Mouse (Mus musculus) neural tube, embryonic 13.5 days (tissue): Measurements from ENCODE around the gene 9230104L09Rik. TPM values are rescaled to one million over a fixed set of nuclear protein-coding genes. Genes with fewer than 3 reads are reported as not detected.
A peak's percentile ranks its signal among the peaks of the same experiment; 100 is the strongest.

Experiments
- ATAC-seq: fragments of 200-750 bp; cut with Nextera tagmentation; 2 replicates; pipeline ENCODE4 v1.8.0; 2017; ENCODE audit warnings: low read depth, mild to moderate bottlenecking, moderate TSS enrichment, moderate library complexity
- H3K27ac ChIP-seq: fragments of 300-500 bp; sonication (generic); replicated peaks from 2 replicates; pipeline ENCODE4 v1.5.1; 2015; ENCODE audit warnings: moderate library complexity, mild to moderate bottlenecking, inconsistent platforms
- H3K27me3 ChIP-seq: fragments of 300-500 bp; sonication (generic); 2 replicates; pipeline ENCODE4 v1.6.1; 2015; ENCODE audit warnings: mild to moderate bottlenecking, inconsistent platforms
- H3K36me3 ChIP-seq: fragments of 300-500 bp; sonication (generic); 2 replicates; pipeline ENCODE4 v1.6.1; 2015; ENCODE audit warnings: mild to moderate bottlenecking, inconsistent platforms
- H3K4me1 ChIP-seq: fragments of 300-500 bp; sonication (generic); replicated peaks from 2 replicates; pipeline ENCODE4 v1.6.1; 2015; ENCODE audit warnings: inconsistent platforms
- H3K4me2 ChIP-seq: fragments of 300-500 bp; sonication (generic); 2 replicates; pipeline ENCODE4 v1.6.1; 2015; ENCODE audit warnings: inconsistent platforms, mild to moderate bottlenecking, moderate library complexity
- H3K4me3 ChIP-seq: fragments of 300-500 bp; sonication (generic); 2 replicates; pipeline ENCODE4 v1.5.1; 2015; ENCODE audit warnings: mild to moderate bottlenecking, inconsistent platforms
- H3K9ac ChIP-seq: fragments of 300-500 bp; sonication (generic); 2 replicates; pipeline ENCODE4 v1.6.1; 2015; ENCODE audit warnings: moderate library complexity, mild to moderate bottlenecking, inconsistent platforms
- H3K9me3 ChIP-seq: fragments of 300-500 bp; sonication (generic); 2 replicates; pipeline ENCODE4 v1.6.1; 2016; ENCODE audit warnings: inconsistent platforms
- WGBS: fragments of 180-500 bp; shearing (Covaris S2); methylation state at CpG from one replicate; pipeline ENCODE4 v1.1.7; 2015; 5-methylcytosine and 5-hydroxymethylcytosine counted together
- polyA plus RNA-seq: library from polyadenylated mRNA; unstranded; fragments of >200 nt; fragmentation: Nextera tagmentation; extraction: Ambion mirVana; gene quantifications from 2 replicates; pipeline ENCODE4 v1.2.1, GENCODE M21; 2015

The 9230104L09Rik gene
- polyA plus RNA-seq, result not detected in 2 replicates

DNA sequence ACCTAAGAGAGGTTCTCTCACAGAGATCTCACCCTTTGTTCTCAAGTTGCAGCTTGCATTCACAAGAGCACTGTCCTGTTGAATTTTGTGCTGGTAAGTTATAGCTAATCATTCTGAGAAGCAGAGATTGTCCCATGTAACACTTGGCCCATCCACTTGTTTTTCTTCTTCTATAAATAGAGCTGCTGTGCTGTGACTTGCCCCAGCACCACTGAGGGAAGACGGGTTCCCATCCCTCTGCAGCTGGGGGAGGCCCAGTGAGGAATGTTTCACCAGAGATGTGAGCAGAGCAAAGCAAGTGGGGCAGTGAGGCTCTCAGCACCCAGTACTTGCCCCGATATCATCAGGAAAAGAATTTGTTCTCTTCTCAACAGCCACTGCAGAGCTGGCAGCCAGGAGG lies at the start of gene 9230104L09Rik:
TSS of gene 9230104L09Rik (minus strand) at position 73 of the 400 bp plus-strand sequence.
- Histone ChIP-seq H3K9ac (no peak within 1 kb of the TSS), H3K27ac (no peak within 1 kb of the TSS), H3K4me3 (no peak within 1 kb of the TSS), H3K36me3 (no peaks in the 10 kb centered on the region), H3K9me3 (no peaks in the 10 kb centered on the region), H3K4me2 (no peak within 1 kb of the TSS), H3K27me3 (no peaks in the 10 kb centered on the region), H3K4me1 (no peaks in the 10 kb centered on the region)
- 70% methylated on average over 2 of the region's 2 CpGs for WGBS
- no peak for ATAC-seq

DNA sequence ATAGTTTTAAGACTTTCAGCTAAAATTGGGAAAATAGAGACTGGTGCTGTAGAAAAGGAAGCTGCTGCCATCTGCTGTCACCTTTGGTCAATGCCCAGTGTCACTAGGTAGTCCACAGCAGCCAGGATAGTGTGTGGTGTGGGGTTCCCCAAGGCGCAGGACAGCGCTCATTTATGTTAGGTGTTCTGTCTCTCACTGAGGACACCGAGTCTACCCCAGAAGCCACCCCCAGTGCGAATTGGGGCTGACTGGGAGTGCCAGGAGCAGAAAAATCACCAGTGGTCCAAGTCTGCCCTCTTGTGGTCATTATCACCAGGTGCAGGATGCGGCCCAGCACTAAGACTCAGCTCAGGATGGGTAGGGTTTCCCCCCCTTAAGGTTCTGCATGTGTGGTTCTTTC lies 37.4 kb upstream of the 9230104L09Rik start:
- Histone ChIP-seq H3K4me1 (no peaks in the 10 kb centered on the region), H3K36me3 (no peaks in the 10 kb centered on the region), H3K9ac (no peak overlapping the region), H3K27me3 (no peaks in the 10 kb centered on the region), H3K9me3 (no peaks in the 10 kb centered on the region), H3K4me2 (0 out of 2 replicates have a peak overlapping the region, but pooled peaks have one; percentile 33), H3K4me3 (no peak overlapping the region), H3K27ac (no peak overlapping the region)
- 15% methylated on average over 5 of the region's 5 CpGs for WGBS
- ATAC-seq, result peak; percentile 69; the same call in 1 of the 2 replicates

DNA sequence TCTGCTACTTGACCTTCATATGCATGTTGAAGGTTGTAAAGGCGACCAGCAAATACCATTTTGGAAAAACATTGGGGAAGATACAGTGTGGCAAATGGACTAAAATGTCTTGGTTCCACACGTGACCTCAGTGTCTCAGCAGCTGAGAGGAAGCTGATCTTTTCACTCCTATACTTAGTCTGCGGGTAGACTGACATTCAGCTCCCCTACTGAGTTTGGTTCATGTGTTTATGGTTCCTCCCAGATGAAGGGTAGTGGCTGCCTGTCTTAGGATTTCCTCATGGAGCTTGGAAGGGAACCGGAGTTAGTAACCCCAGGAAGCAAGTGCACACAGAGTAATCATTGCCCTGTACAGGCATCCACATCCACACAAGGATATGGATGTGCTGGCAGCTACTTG lies 35.5 kb upstream of the 9230104L09Rik start:
- H3K36me3 ChIP-seq, result no peaks in the 10 kb centered on the region
- H3K27me3 ChIP-seq, result no peaks in the 10 kb centered on the region
- no peak overlapping the region for H3K4me2 ChIP-seq
- no peak overlapping the region for H3K27ac ChIP-seq
- no peak overlapping the region for H3K4me3 ChIP-seq
- H3K9ac ChIP-seq, result no peak overlapping the region
- H3K4me1 ChIP-seq, result no peaks in the 10 kb centered on the region
- H3K9me3 ChIP-seq, result no peaks in the 10 kb centered on the region
- ATAC-seq, result no peak
- WGBS, result 50% methylated on average over 4 of the region's 4 CpGs

DNA sequence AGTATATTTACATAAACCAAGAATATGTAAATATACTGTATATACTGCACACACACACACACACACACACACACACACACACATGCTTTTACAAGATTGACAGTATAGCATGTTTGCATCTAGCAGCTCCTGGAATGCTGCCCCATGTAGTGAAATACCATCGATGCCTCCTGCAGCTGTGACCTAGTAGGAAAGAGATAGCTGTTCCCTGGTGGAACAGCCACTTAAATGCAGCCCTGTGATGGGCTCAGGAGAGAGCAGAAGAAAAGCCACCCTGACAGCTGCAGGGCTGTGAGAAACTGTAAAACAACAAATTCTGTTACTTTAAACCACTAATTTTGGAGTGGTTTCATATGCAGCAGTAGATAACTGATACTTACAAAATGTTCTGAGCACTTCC lies 31.4 kb upstream of the 9230104L09Rik start:
- Histone ChIP-seq H3K36me3 (no peaks in the 10 kb centered on the region), H3K4me1 (no peaks in the 10 kb centered on the region), H3K4me3 (no peak overlapping the region), H3K27ac (no peak overlapping the region), H3K27me3 (no peaks in the 10 kb centered on the region), H3K9ac (no peak overlapping the region), H3K9me3 (no peaks in the 10 kb centered on the region), H3K4me2 (no peak overlapping the region)
- 82% methylated on average over 1 of the region's 1 CpGs for WGBS
- no peak for ATAC-seq

DNA sequence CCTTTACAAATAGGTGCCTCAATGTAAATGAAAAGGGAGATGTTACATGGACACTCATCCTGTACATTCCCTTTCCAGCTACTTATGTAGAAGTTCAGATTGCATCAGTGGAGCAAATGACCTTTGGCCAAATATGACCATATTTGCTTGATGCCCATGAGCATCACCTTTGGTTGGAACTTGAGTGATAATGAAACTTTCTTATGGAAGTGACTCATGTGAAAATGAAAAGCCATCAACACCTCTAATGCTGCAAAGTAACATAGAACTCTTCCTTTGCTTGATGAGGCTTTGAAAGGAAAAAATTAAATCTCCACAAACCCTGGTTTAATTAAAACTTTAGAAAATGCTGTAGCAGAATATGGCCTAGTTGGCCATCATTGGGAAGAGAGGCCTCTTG lies 28.3 kb upstream of the 9230104L09Rik start:
- H3K9ac ChIP-seq, result no peak overlapping the region
- no peak overlapping the region for H3K4me3 ChIP-seq
- no peaks in the 10 kb centered on the region for H3K9me3 ChIP-seq
- ATAC-seq, result no peak
- H3K4me2 ChIP-seq, result no peak overlapping the region
- H3K27ac ChIP-seq, result no peak overlapping the region
- H3K27me3 ChIP-seq, result no peaks in the 10 kb centered on the region
- H3K4me1 ChIP-seq, result no peaks in the 10 kb centered on the region; the same call in 1 of the 2 replicates
- H3K36me3 ChIP-seq, result no peaks in the 10 kb centered on the region

DNA sequence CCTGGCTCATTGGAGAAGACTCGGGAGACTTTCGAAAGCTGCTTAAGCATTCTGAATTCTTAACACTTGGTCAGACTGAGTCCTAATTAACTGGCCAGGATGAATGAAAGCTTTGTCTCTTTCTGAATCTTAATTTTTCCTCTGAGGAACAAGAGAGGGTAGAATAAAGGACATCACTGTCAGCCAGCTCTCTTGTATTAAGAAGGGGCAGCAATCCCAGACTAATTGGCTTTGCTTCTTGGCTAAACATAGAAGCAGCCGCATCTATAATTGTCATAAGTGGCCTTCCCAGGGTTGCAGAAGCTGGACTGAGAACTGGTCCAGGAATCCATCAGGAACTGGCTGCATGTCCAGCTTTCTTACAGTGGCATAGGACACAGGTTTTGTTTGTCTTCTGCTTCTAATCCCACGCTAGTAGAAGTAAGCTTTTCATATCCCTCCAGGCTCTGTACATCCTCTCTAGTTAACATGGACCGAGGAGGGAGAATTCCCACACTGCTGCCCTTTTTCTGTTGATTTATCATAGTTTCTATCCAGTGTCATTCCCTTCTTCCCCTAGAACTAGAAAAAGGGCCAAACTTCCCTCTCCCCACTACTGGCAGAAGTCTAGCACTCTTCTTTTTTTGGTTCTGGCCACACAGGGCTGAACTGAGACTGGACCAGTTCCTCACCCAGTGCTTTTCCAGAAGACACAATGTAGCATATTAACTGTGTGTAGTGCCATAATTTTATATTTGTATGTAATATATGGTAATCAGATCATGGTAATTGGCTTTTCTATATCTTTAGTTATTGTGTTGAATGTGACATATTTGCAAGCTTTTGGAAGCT lies 25.4 kb upstream of the 9230104L09Rik start:
- WGBS, result 34% methylated on average over 5 of the region's 5 CpGs

DNA sequence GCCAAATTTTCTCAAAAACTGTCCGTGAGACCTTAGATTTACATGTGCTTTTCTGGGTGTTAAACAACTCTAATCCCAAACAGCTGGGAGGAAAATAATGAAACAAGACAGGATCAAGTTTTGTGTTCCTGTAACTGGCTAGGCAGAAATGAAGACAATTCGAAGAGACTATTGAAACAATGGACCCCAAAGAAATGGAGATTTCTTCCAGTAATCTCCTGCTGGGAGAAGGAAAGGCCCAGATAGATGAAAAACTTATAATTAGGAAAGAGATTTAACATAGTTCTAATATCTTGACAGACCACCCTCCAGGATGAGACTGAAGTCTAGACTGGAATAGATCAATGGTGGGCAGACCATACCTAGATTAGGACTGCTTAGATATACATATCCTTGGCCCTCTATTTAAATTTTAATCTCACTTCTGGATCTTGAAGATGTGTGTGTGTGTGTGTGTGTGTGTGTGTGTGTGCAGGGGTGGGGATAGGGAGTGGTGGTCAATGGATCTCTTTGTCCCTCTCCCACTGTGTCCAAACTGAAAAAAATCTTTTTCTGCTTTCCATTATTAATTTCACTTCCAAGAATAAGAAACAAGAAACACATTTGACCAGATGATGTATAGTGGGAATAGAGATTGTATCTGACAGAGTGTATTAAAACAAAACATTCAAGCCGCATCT lies 24.6 kb upstream of the 9230104L09Rik start:
- 58% methylated on average over 3 of the region's 3 CpGs for WGBS
- Histone ChIP-seq H3K9ac (no peak overlapping the region), H3K27ac (peak overlapping the region; percentile 64; the same call in 1 of the 2 replicates), H3K36me3 (no peaks in the 10 kb centered on the region), H3K9me3 (no peaks in the 10 kb centered on the region), H3K27me3 (no peaks in the 10 kb centered on the region), H3K4me3 (no peak overlapping the region), H3K4me2 (no peak overlapping the region), H3K4me1 (no peaks in the 10 kb centered on the region; the same call in 1 of the 2 replicates)
- peak; percentile 43; the same call in 1 of the 2 replicates for ATAC-seq

More for the DNA sequence above, 25.4 kb upstream of the 9230104L09Rik start:
- peak; percentile 76 for ATAC-seq
- Histone ChIP-seq H3K9me3 (no peaks in the 10 kb centered on the region), H3K27me3 (no peaks in the 10 kb centered on the region), H3K4me1 (no peaks in the 10 kb centered on the region; the same call in 1 of the 2 replicates), H3K4me2 (no peak overlapping the region), H3K9ac (no peak overlapping the region), H3K36me3 (no peaks in the 10 kb centered on the region), H3K4me3 (no peak overlapping the region), H3K27ac (peak overlapping the region; percentile 64)

DNA sequence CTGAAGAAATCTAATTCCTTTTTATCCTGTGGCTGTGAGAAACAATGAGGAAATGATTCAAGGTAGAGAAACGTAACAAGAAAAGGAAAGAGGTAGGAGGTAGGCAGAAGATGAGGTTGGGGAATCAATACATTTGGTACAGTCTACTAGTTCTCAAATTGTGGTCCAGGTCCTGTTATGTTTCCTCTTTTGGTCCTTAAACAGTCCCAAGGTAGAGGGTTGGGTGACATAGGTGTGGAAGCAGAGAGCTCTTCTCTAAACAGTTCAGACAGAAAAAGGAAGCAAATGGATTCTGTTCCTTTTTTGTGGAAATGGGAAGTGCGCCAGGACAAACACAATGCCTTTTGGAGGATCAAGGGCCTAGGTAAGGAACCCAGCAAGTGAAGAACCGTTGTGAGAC lies 24.0 kb upstream of the 9230104L09Rik start:
- Histone ChIP-seq H3K27ac (peak overlapping the region; percentile 64; the same call in 1 of the 2 replicates), H3K9me3 (no peaks in the 10 kb centered on the region)
- 74% methylated on average over 3 of the region's 3 CpGs for WGBS

DNA sequence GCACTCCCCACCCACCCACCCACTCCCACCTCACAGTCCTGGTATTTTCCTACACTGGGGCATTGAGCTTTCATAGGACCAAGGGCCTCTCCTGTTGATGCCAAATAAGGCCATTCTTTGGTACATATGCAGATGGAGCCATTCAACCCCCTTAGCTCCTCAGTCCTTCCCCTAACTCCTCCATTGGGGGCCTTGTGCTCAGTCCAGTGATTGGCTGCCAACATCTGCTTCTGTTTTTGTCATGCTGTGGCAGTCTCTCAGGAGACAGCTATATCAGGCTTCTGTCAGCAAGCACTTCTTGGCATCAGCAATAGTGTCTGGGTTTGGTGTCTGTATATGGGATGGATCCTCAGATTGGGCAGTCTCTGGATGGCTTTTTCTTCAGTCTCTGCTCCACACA lies 19.9 kb upstream of the 9230104L09Rik start:
- Histone ChIP-seq H3K27me3 (no peaks in the 10 kb centered on the region), H3K36me3 (no peaks in the 10 kb centered on the region), H3K9ac (no peak overlapping the region), H3K9me3 (no peaks in the 10 kb centered on the region), H3K4me1 (no peaks in the 10 kb centered on the region), H3K4me3 (no peak overlapping the region), H3K4me2 (no peak overlapping the region), H3K27ac (no peak overlapping the region)
- no peak; the same call in 1 of the 2 replicates for ATAC-seq

More for the DNA sequence above, 24.0 kb upstream of the 9230104L09Rik start:
- ATAC-seq, result no peak
- no peak overlapping the region for H3K4me3 ChIP-seq
- H3K4me2 ChIP-seq, result no peak overlapping the region
- H3K4me1 ChIP-seq, result no peaks in the 10 kb centered on the region; the same call in 1 of the 2 replicates
- H3K36me3 ChIP-seq, result no peaks in the 10 kb centered on the region
- no peaks in the 10 kb centered on the region for H3K27me3 ChIP-seq
- no peak overlapping the region for H3K9ac ChIP-seq

DNA sequence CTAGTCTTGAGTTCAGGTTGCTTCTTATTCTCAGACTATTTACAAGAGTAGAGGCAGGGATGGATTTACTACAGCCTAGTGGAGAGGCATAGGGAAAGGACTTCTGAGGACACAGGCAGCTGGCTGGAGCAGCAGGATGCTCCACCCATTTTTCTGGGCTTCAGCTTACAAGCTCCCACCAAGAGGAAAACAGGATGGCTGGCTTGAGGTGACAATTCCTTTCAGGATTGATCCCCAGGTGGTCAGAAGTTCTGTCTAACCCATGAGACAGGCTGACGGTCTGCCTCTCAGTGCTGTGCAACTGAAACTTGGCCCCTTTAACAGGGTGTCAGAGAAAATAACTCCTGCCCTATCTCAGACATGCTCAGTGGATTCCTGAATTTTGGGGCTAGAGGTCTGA lies 14.4 kb upstream of the 9230104L09Rik start:
- Histone ChIP-seq H3K27ac (no peak overlapping the region), H3K4me1 (peaks cover 9% of the 10 kb centered on the region), H3K36me3 (no peaks in the 10 kb centered on the region), H3K4me2 (no peak overlapping the region), H3K9ac (no peak overlapping the region), H3K27me3 (no peaks in the 10 kb centered on the region), H3K9me3 (no peaks in the 10 kb centered on the region), H3K4me3 (no peak overlapping the region)
- no peak for ATAC-seq
- 46% methylated on average over 1 of the region's 1 CpGs for WGBS

DNA sequence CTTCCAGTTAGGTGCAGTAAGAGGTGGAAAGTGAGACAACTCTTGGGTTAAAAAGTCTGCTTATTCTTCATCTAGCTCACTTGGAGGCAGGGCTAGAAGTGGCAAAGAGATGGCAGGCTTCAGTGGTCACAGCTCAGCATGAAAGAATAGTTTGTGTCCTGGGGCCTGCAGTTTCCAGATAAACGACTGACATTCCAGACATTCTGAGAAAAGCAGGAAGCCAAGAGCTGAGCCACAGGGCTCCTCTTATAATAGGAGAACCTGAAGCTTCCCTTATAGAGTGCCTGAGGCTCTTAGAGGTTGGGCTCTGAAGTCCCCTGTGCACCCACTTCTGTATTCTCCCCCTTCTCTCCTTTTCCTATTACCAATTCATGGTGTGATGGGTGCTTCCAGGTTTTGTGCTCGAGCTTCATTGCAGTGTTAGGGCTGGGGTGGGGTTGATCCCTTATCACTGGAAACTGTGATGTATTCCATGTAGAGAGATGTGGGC lies 13.8 kb upstream of the 9230104L09Rik start:
- Histone ChIP-seq H3K9ac (no peak overlapping the region), H3K9me3 (no peaks in the 10 kb centered on the region), H3K27me3 (no peaks in the 10 kb centered on the region), H3K4me3 (no peak overlapping the region), H3K36me3 (no peaks in the 10 kb centered on the region), H3K4me1 (peaks cover 14% of the 10 kb centered on the region), H3K27ac (no peak overlapping the region), H3K4me2 (no peak overlapping the region)
- 12% methylated on average over 2 of the region's 2 CpGs for WGBS
- ATAC-seq, result no peak
